Mouse (Mus musculus): ENCODE results near the gene Lefty1. TPM values are rescaled to one million over a fixed set of nuclear protein-coding genes. Genes with fewer than 3 reads are reported as not detected.

The Lefty1 gene
- polyA plus RNA-seq, 1 experiment from 2014 or later: 0.28 TPM

GRCm38 (mm10) chr1:180943032-180943644 lies 8.3 kb downstream of the Lefty1 start:
- no peak overlapping the region for H3K9ac ChIP-seq (replicated peaks; ENCODE audit: low read length)
- peak overlapping the region; percentile 91 for H3K4me2 ChIP-seq (ENCODE audit: low read length)
- DNase-seq: no peak
- 53% methylated on average over 11 of the region's 11 CpGs for WGBS
- no peak for ATAC-seq (ENCODE audit: low FRiP score, low TSS enrichment)
- H3K4me1 ChIP-seq (ENCODE audit: control insufficient read depth, insufficient read depth, low read length): peaks cover 10% of the 10 kb centered on the region
- peaks cover 45% of the 10 kb centered on the region for H3K27me3 ChIP-seq (ENCODE audit: control insufficient read depth, insufficient read depth, low read length)
- no peak overlapping the region for H3K27ac ChIP-seq (replicated peaks; ENCODE audit: low read depth, low read length)
- no peaks in the 10 kb centered on the region for H3K36me3 ChIP-seq (ENCODE audit: control insufficient read depth, insufficient read depth, low read length)
- peak overlapping the region; percentile 56 for H3K4me3 ChIP-seq (replicated peaks; ENCODE audit: low read depth, low read length)
- H3K9me3 ChIP-seq (ENCODE audit: control insufficient read depth, low read length): no peaks in the 10 kb centered on the region

- H3K4me1 ChIP-seq (ENCODE audit: control insufficient read depth, insufficient read depth, low read length): peaks cover 10% of the 10 kb centered on the region
- H3K27ac ChIP-seq (replicated peaks; ENCODE audit: low read depth, low read length): no peak overlapping the region
- no peaks in the 10 kb centered on the region for H3K9me3 ChIP-seq (ENCODE audit: control insufficient read depth, low read length)
- ATAC-seq (ENCODE audit: low FRiP score, low TSS enrichment) (no peak), DNase-seq (no peak)
- H3K4me3 ChIP-seq (replicated peaks; ENCODE audit: low read depth, low read length): no peak overlapping the region
- WGBS: 78% methylated on average over 1 of the region's 1 CpGs
- peaks cover 45% of the 10 kb centered on the region for H3K27me3 ChIP-seq (ENCODE audit: control insufficient read depth, insufficient read depth, low read length)
- H3K9ac ChIP-seq (replicated peaks; ENCODE audit: low read length): no peak overlapping the region
- H3K36me3 ChIP-seq (ENCODE audit: control insufficient read depth, insufficient read depth, low read length): no peaks in the 10 kb centered on the region
- no peak overlapping the region for H3K4me2 ChIP-seq (ENCODE audit: low read length)
Measured at GRCm38 (mm10) chr1:180943896-180944295, 9.1 kb downstream of the Lefty1 start.

DNA sequence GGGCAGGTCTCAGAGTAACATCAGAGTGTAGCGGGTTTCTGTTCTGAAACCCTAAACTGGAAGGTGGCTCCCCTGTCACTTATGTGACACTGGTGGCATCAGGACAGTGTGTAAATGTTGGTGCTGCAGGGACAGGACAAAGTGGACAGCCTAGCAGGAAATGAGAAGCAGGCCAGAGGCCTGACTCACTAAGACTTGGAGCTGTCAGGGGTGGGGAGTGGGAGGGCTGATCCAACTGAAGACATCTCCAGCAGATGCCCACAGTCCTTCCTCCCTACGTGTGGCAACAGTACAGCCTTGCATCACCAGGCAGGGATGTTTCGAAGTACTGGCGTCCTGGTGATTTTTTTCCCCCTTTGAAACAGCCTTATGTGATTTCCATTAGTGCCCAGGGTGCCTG lies 9.7 kb downstream of the Lefty1 start:
- no peak for DNase-seq
- WGBS: 80% methylated on average over 4 of the region's 4 CpGs

DNA sequence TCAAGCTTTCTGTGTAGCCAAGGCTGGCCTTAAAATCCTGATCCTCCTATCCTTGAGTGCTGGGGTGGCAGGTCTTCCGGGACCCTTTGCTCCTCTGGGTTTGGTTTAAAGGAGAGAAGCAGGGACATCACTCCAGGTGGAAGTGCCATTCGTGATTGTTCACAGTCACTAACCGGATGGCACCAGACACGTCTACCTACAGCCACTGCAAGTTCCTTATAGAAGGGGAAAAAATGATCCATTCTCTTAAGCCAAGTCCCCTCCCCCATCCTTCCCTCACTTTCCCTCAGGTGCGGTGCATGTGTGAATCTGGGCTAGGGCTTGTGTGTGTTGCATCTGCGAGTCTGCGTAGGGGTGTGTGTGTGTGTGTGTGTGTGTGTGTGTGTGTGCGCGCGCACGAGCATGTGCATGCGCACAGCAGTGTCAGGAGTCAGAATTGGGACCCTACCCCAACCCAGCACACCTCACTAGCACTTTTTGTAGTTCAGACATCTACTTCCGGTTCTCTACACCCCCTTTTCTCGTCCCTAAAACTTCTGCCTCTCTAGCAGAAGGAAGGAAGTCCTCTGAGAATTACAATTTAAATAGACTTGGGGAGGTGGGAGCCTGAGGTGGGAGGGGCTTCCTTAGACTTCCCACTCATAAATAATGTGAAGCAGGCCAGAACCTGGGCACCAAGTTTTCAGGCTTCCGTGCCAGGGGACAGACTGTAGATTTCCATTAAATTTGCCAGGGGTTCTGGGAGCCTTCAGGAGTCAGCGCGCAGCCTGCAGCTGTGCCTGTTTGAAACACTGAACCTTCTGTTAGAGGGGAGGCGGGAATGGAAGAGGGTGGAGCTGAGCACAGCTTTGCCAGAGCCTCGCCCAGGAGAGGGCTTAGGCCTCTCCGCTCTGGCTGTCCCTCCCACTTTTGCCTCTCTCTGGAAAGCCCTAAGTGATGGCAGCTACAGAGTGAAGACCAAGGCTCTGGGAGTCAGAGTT lies 10.5 kb downstream of the Lefty1 start:
- H3K4me3 ChIP-seq (replicated peaks; ENCODE audit: low read depth, low read length): no peak overlapping the region
- peaks cover 45% of the 10 kb centered on the region for H3K27me3 ChIP-seq (ENCODE audit: control insufficient read depth, insufficient read depth, low read length)
- 29% methylated on average over 20 of the region's 20 CpGs for WGBS
- H3K9ac ChIP-seq (replicated peaks; ENCODE audit: low read length): no peak overlapping the region
- peak; percentile 46 for DNase-seq
- no peaks in the 10 kb centered on the region for H3K36me3 ChIP-seq (ENCODE audit: control insufficient read depth, insufficient read depth, low read length)
- peaks cover 10% of the 10 kb centered on the region for H3K4me1 ChIP-seq (ENCODE audit: control insufficient read depth, insufficient read depth, low read length)
- ATAC-seq (ENCODE audit: low FRiP score, low TSS enrichment): no peak
- H3K4me2 ChIP-seq (ENCODE audit: low read length): no peak overlapping the region
- H3K27ac ChIP-seq (replicated peaks; ENCODE audit: low read depth, low read length): no peak overlapping the region
- H3K9me3 ChIP-seq (ENCODE audit: control insufficient read depth, low read length): no peaks in the 10 kb centered on the region

More for the DNA sequence above, 9.7 kb downstream of the Lefty1 start:
- Histone ChIP-seq H3K4me2 (ENCODE audit: low read length) (no peak overlapping the region), H3K4me3 (replicated peaks; ENCODE audit: low read depth, low read length) (no peak overlapping the region), H3K9ac (replicated peaks; ENCODE audit: low read length) (no peak overlapping the region), H3K4me1 (ENCODE audit: control insufficient read depth, insufficient read depth, low read length) (peaks cover 10% of the 10 kb centered on the region), H3K36me3 (ENCODE audit: control insufficient read depth, insufficient read depth, low read length) (no peaks in the 10 kb centered on the region), H3K27me3 (ENCODE audit: control insufficient read depth, insufficient read depth, low read length) (peaks cover 45% of the 10 kb centered on the region), H3K9me3 (ENCODE audit: control insufficient read depth, low read length) (no peaks in the 10 kb centered on the region), H3K27ac (replicated peaks; ENCODE audit: low read depth, low read length) (no peak overlapping the region)
- ATAC-seq (ENCODE audit: low FRiP score, low TSS enrichment): no peak

GRCm38 (mm10) chr1:180946448-180946847 lies 11.6 kb downstream of the Lefty1 start:
- no peak overlapping the region for H3K4me2 ChIP-seq (ENCODE audit: low read length)
- no peak overlapping the region for H3K27ac ChIP-seq (replicated peaks; ENCODE audit: low read depth, low read length)
- H3K27me3 ChIP-seq (ENCODE audit: control insufficient read depth, insufficient read depth, low read length): peaks cover 33% of the 10 kb centered on the region
- H3K9ac ChIP-seq (replicated peaks; ENCODE audit: low read length): no peak overlapping the region
- no peak overlapping the region for H3K4me3 ChIP-seq (replicated peaks; ENCODE audit: low read depth, low read length)
- no peaks in the 10 kb centered on the region for H3K36me3 ChIP-seq (ENCODE audit: control insufficient read depth, insufficient read depth, low read length)
- no peaks in the 10 kb centered on the region for H3K9me3 ChIP-seq (ENCODE audit: control insufficient read depth, low read length)
- no peak for DNase-seq
- 92% methylated on average over 6 of the region's 6 CpGs for WGBS
- no peak for ATAC-seq (ENCODE audit: low FRiP score, low TSS enrichment)
- H3K4me1 ChIP-seq (ENCODE audit: control insufficient read depth, insufficient read depth, low read length): peaks cover 10% of the 10 kb centered on the region

GRCm38 (mm10) chr1:180952085-180952746 lies 17.4 kb downstream of the Lefty1 start:
- no peak overlapping the region for H3K27ac ChIP-seq (replicated peaks; ENCODE audit: low read depth, low read length)
- no peaks in the 10 kb centered on the region for H3K9me3 ChIP-seq (ENCODE audit: control insufficient read depth, low read length)
- no peak overlapping the region for H3K4me3 ChIP-seq (replicated peaks; ENCODE audit: low read depth, low read length)
- DNase-seq (no peak), ATAC-seq (ENCODE audit: low FRiP score, low TSS enrichment) (no peak)
- WGBS: 85% methylated on average over 6 of the region's 6 CpGs
- no peak overlapping the region for H3K4me2 ChIP-seq (ENCODE audit: low read length)
- H3K4me1 ChIP-seq (ENCODE audit: control insufficient read depth, insufficient read depth, low read length): no peaks in the 10 kb centered on the region
- H3K36me3 ChIP-seq (ENCODE audit: control insufficient read depth, insufficient read depth, low read length): no peaks in the 10 kb centered on the region
- no peaks in the 10 kb centered on the region for H3K27me3 ChIP-seq (ENCODE audit: control insufficient read depth, insufficient read depth, low read length)
- H3K9ac ChIP-seq (replicated peaks; ENCODE audit: low read length): no peak overlapping the region

DNA sequence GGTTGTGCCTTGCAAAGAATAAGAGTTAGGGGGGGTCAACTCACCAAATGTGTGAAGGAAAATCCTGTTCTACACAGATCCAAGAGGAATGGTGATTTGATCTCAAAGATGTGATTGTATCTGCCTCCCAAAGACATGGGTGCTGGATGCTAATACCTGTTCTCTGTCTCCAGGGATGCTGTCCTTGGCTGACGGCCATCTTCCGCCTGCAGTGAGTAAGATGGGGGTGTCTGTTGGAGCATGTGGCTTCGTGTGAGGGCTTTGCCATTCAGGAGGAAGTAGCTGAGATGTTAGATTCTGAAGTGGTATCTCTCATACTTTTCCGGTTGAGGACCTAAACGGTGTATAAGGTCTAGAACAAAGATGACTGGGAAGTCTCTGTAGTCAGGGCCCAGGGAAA lies 18.0 kb downstream of the Lefty1 start:
- Histone ChIP-seq H3K4me1 (ENCODE audit: control insufficient read depth, insufficient read depth, low read length) (no peaks in the 10 kb centered on the region), H3K27me3 (ENCODE audit: control insufficient read depth, insufficient read depth, low read length) (no peaks in the 10 kb centered on the region), H3K9ac (replicated peaks; ENCODE audit: low read length) (no peak overlapping the region), H3K9me3 (ENCODE audit: control insufficient read depth, low read length) (no peaks in the 10 kb centered on the region), H3K4me3 (replicated peaks; ENCODE audit: low read depth, low read length) (no peak overlapping the region), H3K27ac (replicated peaks; ENCODE audit: low read depth, low read length) (no peak overlapping the region), H3K4me2 (ENCODE audit: low read length) (no peak overlapping the region), H3K36me3 (ENCODE audit: control insufficient read depth, insufficient read depth, low read length) (no peaks in the 10 kb centered on the region)
- 92% methylated on average over 5 of the region's 5 CpGs for WGBS
- ATAC-seq (ENCODE audit: low FRiP score, low TSS enrichment) (no peak), DNase-seq (no peak)

GRCm38 (mm10) chr1:180956401-180956800 lies 21.6 kb downstream of the Lefty1 start:
- no peaks in the 10 kb centered on the region for H3K36me3 ChIP-seq (ENCODE audit: control insufficient read depth, insufficient read depth, low read length)
- no peak overlapping the region for H3K4me2 ChIP-seq (ENCODE audit: low read length)
- DNase-seq (no peak), ATAC-seq (ENCODE audit: low FRiP score, low TSS enrichment) (no peak)
- no peak overlapping the region for H3K27ac ChIP-seq (replicated peaks; ENCODE audit: low read depth, low read length)
- no peaks in the 10 kb centered on the region for H3K4me1 ChIP-seq (ENCODE audit: control insufficient read depth, insufficient read depth, low read length)
- no peaks in the 10 kb centered on the region for H3K27me3 ChIP-seq (ENCODE audit: control insufficient read depth, insufficient read depth, low read length)
- no peak overlapping the region for H3K9ac ChIP-seq (replicated peaks; ENCODE audit: low read length)
- 90% methylated on average over 8 of the region's 8 CpGs for WGBS
- no peaks in the 10 kb centered on the region for H3K9me3 ChIP-seq (ENCODE audit: control insufficient read depth, low read length)
- H3K4me3 ChIP-seq (replicated peaks; ENCODE audit: low read depth, low read length): no peak overlapping the region

Measured in midbrain, embryonic 14.5 days (tissue).